Mouse (Mus musculus): ENCODE measurements around the gene Usp49.

- TF ChIP-seq CTCF (IDR thresholded peaks at IDR 0.05; ENCODE audit: low read depth) (no peak), EP300 (IDR thresholded peaks at IDR 0.05; ENCODE audit: low read depth) (no peak)
Observed at GRCm38 (mm10) chr17:47616652-47617051, 13.8 kb upstream of the Usp49 start.

Measured in liver, postnatal 0 days (tissue).